Mouse (Mus musculus): Measurements from ENCODE around the gene Zdhhc1. TPM values are rescaled to one million over a fixed set of nuclear protein-coding genes. Genes with fewer than 3 reads are reported as not detected.

The Zdhhc1 gene
- total and polyA plus RNA-seq, 3 experiments = 4.9 to 11.5 TPM; not detected in 1

GRCm38 (mm10) chr8:105545249-105545648, 48.5 kb upstream of the Zdhhc1 start:
- Histone ChIP-seq H3K4me3 (ENCODE audit: control insufficient read depth in 1 of 2, insufficient read depth in 1 of 2, low read depth in 2 of 2, low read length in 2 of 2) (no peak overlapping the region), H3K27me3 (ENCODE audit: control insufficient read depth in 1 of 2, insufficient read depth in 2 of 2, low read length in 2 of 2) (no peaks in the 10 kb centered on the region), H3K9me3 (replicated peaks; ENCODE audit: insufficient read depth, low read length) (no peaks in the 10 kb centered on the region), H3K36me3 (ENCODE audit: control insufficient read depth in 1 of 2, insufficient read depth in 2 of 2, low read length in 2 of 2) (peaks cover 0 to 55% of the 10 kb centered on the region in 2 experiments; a peak in 3 of 4 replicates), H3K27ac (ENCODE audit: control insufficient read depth, low read depth, low read length) (no peak overlapping the region), H3K79me2 (ENCODE audit: control insufficient read depth, insufficient read depth, low read length, poor library complexity) (peaks cover 3% of the 10 kb centered on the region; the same call in 1 of the 2 replicates), H3K9ac (ENCODE audit: control insufficient read depth, low read depth, low read length, poor library complexity, severe bottlenecking) (no peak overlapping the region), H3K4me1 (ENCODE audit: control insufficient read depth in 1 of 2, insufficient read depth in 2 of 2, low read length in 2 of 2) (peaks cover 32 to 50% of the 10 kb centered on the region in 2 experiments)
- peak; percentile 35 for DNase-seq (ENCODE audit: low read depth, low spot score)
- TF ChIP-seq RCOR1 (IDR thresholded peaks at IDR 0.05; ENCODE audit: low read depth, low read length) (no peak), MAX (IDR thresholded peaks at IDR 0.05; ENCODE audit: low read length) (no peak), NRF1 (IDR thresholded peaks at IDR 0.05; ENCODE audit: insufficient read depth, low read depth, low read length, poor library complexity, severe bottlenecking) (no peak), HCFC1 (IDR thresholded peaks at IDR 0.05; ENCODE audit: low read depth, low read length) (no peak), MXI1 (IDR thresholded peaks at IDR 0.05; ENCODE audit: low read depth, low read length) (no peak), TCF12 (IDR thresholded peaks at IDR 0.05; ENCODE audit: low read depth, low read length) (no peak), SIN3A (IDR thresholded peaks at IDR 0.05; ENCODE audit: low read length) (no peak), EP300 (IDR thresholded peaks at IDR 0.05; ENCODE audit: low read depth in 1 of 2, low read length in 2 of 2) (no peak), POLR2A (IDR thresholded peaks at IDR 0.05; ENCODE audit: control insufficient read depth in 1 of 2, insufficient read depth in 1 of 2, low read depth in 1 of 2, low read length in 2 of 2, poor library complexity in 1 of 2) (no peak), ZNF384 (IDR thresholded peaks at IDR 0.05; ENCODE audit: low read depth, low read length) (no peak), CTCF (IDR thresholded peaks at IDR 0.05 in 2 of 3, conservative IDR thresholded peaks at IDR 0.05 in 1 of 3; ENCODE audit: control insufficient read depth in 1 of 3, insufficient read depth in 1 of 3, low read depth in 2 of 3, low read length in 3 of 3, poor library complexity in 1 of 3, severe bottlenecking in 1 of 3) (no peak), NELFE (IDR thresholded peaks at IDR 0.05; ENCODE audit: low read depth, low read length) (no peak), TAL1 (IDR thresholded peaks at IDR 0.05; ENCODE audit: low read length) (no peak), CHD1 (IDR thresholded peaks at IDR 0.05; ENCODE audit: low read depth, low read length) (no peak), BHLHE40 (IDR thresholded peaks at IDR 0.05; ENCODE audit: borderline replicate concordance, low read depth, low read length) (no peak), USF2 (IDR thresholded peaks at IDR 0.05; ENCODE audit: borderline replicate concordance in 1 of 2, insufficient read depth in 1 of 2, low read depth in 1 of 2, low read length in 2 of 2) (no peak), SMC3 (IDR thresholded peaks at IDR 0.05; ENCODE audit: low read depth, low read length) (no peak), ZKSCAN1 (IDR thresholded peaks at IDR 0.05; ENCODE audit: low read depth, low read length) (no peak), MYB (IDR thresholded peaks at IDR 0.05; ENCODE audit: low read depth, low read length) (no peak), TBP (IDR thresholded peaks at IDR 0.05; ENCODE audit: low read depth, low read length) (no peak)

- Histone ChIP-seq H3K27me3 (ENCODE audit: control insufficient read depth in 1 of 2, insufficient read depth in 2 of 2, low read length in 2 of 2) (no peaks in the 10 kb centered on the region), H3K9me3 (replicated peaks; ENCODE audit: insufficient read depth, low read length) (no peaks in the 10 kb centered on the region), H3K36me3 (ENCODE audit: control insufficient read depth in 1 of 2, insufficient read depth in 2 of 2, low read length in 2 of 2) (peaks cover 0 to 55% of the 10 kb centered on the region in 2 experiments; a peak in 3 of 4 replicates), H3K27ac (ENCODE audit: control insufficient read depth, low read depth, low read length) (peak overlapping the region; percentile 44), H3K79me2 (ENCODE audit: control insufficient read depth, insufficient read depth, low read length, poor library complexity) (peaks cover 2% of the 10 kb centered on the region; the same call in 1 of the 2 replicates), H3K9ac (ENCODE audit: control insufficient read depth, low read depth, low read length, poor library complexity, severe bottlenecking) (no peak overlapping the region), H3K4me1 (ENCODE audit: control insufficient read depth in 1 of 2, insufficient read depth in 2 of 2, low read length in 2 of 2) (peaks cover 32 to 50% of the 10 kb centered on the region in 2 experiments), H3K4me3 (ENCODE audit: control insufficient read depth in 1 of 2, insufficient read depth in 1 of 2, low read depth in 2 of 2, low read length in 2 of 2) (no peak overlapping the region)
- DNase-seq (ENCODE audit: low read depth, low spot score) = no peak
- no peak for TF ChIP-seq ZKSCAN1 (IDR thresholded peaks at IDR 0.05; ENCODE audit: low read depth, low read length)
- TF ChIP-seq TCF12 (IDR thresholded peaks at IDR 0.05; ENCODE audit: low read depth, low read length) = no peak
- TF ChIP-seq JUND (IDR thresholded peaks at IDR 0.05; ENCODE audit: low read depth, low read length) = no peak
- no peak for TF ChIP-seq SMC3 (IDR thresholded peaks at IDR 0.05; ENCODE audit: low read depth, low read length)
- no peak for TF ChIP-seq EP300 (IDR thresholded peaks at IDR 0.05; ENCODE audit: low read depth in 1 of 2, low read length in 2 of 2)
Measured at GRCm38 (mm10) chr8:105544544-105545205, 48.0 kb upstream of the Zdhhc1 start.

Measured in MEL (cell line).